Mouse (Mus musculus) CH12.LX (cell line): ENCODE data around the gene Ddias. TPM values are rescaled to one million over a fixed set of nuclear protein-coding genes. Genes with fewer than 3 reads are reported as not detected.

ENCODE experiments used
- DNase-seq: peaks from one replicate; pipeline ENCODE4 v3.0.0-alpha.2; 2013; ENCODE audit errors: extremely low read depth
- H3K27ac ChIP-seq: 2 replicates; pipeline ENCODE4 v1.5.1; 2012; ENCODE audit warnings: low read depth, mild to moderate bottlenecking, control low read depth, moderate library complexity; ENCODE audit not compliant: insufficient read depth
- H3K27me3 ChIP-seq: replicated peaks from 2 replicates; pipeline ENCODE3; 2012; ENCODE audit warnings: inconsistent platforms
- H3K36me3 ChIP-seq, 2 experiments: replicated peaks in 1 of 2; 2 replicates each; pipeline versions ENCODE3 to v1.6.1; 2012; ENCODE audit warnings: inconsistent platforms in 1 of 2, low read length in 1 of 2, mild to moderate bottlenecking in 1 of 2, mixed read lengths in 1 of 2, moderate library complexity in 1 of 2; ENCODE audit not compliant: control insufficient read depth in 1 of 2, insufficient read depth in 1 of 2
- H3K4me1 ChIP-seq, 2 experiments: 2 replicates each; pipeline ENCODE4 v1.6.1; 2012; ENCODE audit warnings: inconsistent platforms in 1 of 2, moderate library complexity in 1 of 2; ENCODE audit not compliant: insufficient read depth in 2 of 2, control insufficient read depth in 1 of 2
- H3K4me2 ChIP-seq: 2 replicates; pipeline ENCODE4 v1.6.1; 2012; ENCODE audit warnings: low read depth, mild to moderate bottlenecking, control low read depth; ENCODE audit not compliant: poor library complexity, insufficient read depth, severe bottlenecking
- H3K4me3 ChIP-seq, 3 experiments: fragments of 150-350 bp in 1 of 3; sonication (generic) in 1 of 3; replicated peaks in 1 of 3; 2 replicates each; pipeline versions ENCODE3 to v1.5.1; 2011 to 2012; ENCODE audit warnings: low read depth in 2 of 3, low read length in 2 of 3, mild to moderate bottlenecking in 2 of 3, moderate library complexity in 2 of 3, control low read depth in 1 of 3, improper control_type of control experiment in 1 of 3, inconsistent platforms in 1 of 3, mixed read lengths in 1 of 3; ENCODE audit not compliant: poor library complexity in 1 of 3
- H3K79me2 ChIP-seq: replicated peaks from 2 replicates; pipeline ENCODE4 v1.6.1; 2012; ENCODE audit warnings: mild to moderate bottlenecking, moderate library complexity; ENCODE audit not compliant: control insufficient read depth, poor library complexity, insufficient read depth, severe bottlenecking; ENCODE audit errors: extremely low read depth
- H3K9ac ChIP-seq: 2 replicates; pipeline ENCODE4 v1.6.1; 2012; ENCODE audit warnings: low read depth, mild to moderate bottlenecking, control low read depth, moderate library complexity; ENCODE audit not compliant: insufficient read depth
- H3K9me3 ChIP-seq: replicated peaks from 2 replicates; pipeline ENCODE3; 2012; ENCODE audit warnings: low read length, inconsistent platforms, mixed read lengths
- BHLHE40 ChIP-seq: IDR thresholded peaks from 2 replicates; pipeline ENCODE4 v1.6.1; 2011; ENCODE audit warnings: mild to moderate bottlenecking, low read depth, low read length, improper control_type of control experiment
- CHD1 ChIP-seq: IDR thresholded peaks from 2 replicates; pipeline ENCODE4 v1.6.1; 2012; ENCODE audit warnings: low read depth, low read length, improper control_type of control experiment, inconsistent platforms
- CHD2 ChIP-seq: IDR thresholded peaks from 2 replicates; pipeline ENCODE4 v1.6.1; 2011; ENCODE audit warnings: low read length, improper control_type of control experiment
- CTCF ChIP-seq, 2 experiments: IDR thresholded peaks in 1 of 2; conservative IDR thresholded peaks in 1 of 2; 2 replicates each; pipeline ENCODE4 v1.5.1; 2011 to 2012; ENCODE audit warnings: low read depth in 2 of 2, low read length in 2 of 2, improper control_type of control experiment in 1 of 2, inconsistent platforms in 1 of 2, mild to moderate bottlenecking in 1 of 2, moderate library complexity in 1 of 2
- E2F4 ChIP-seq: IDR thresholded peaks from 2 replicates; pipeline ENCODE4 v1.6.1; 2011; ENCODE audit warnings: low read depth, low read length, improper control_type of control experiment; ENCODE audit not compliant: insufficient replicate concordance
- ELF1 ChIP-seq: IDR thresholded peaks from 2 replicates; pipeline ENCODE4 v1.6.1; 2014; ENCODE audit warnings: low read depth, mild to moderate bottlenecking, inconsistent platforms, low read length, improper control_type of control experiment
- ETS1 ChIP-seq: conservative IDR thresholded peaks from 2 replicates; pipeline ENCODE4 v1.6.1; 2012; ENCODE audit warnings: low read depth, mild to moderate bottlenecking, inconsistent platforms, low read length, improper control_type of control experiment, moderate library complexity
- GABPA ChIP-seq: IDR thresholded peaks from 2 replicates; pipeline ENCODE4 v1.6.1; 2012; ENCODE audit warnings: low read depth, low read length, improper control_type of control experiment, inconsistent platforms; ENCODE audit not compliant: insufficient replicate concordance
- HCFC1 ChIP-seq: IDR thresholded peaks from 2 replicates; pipeline ENCODE4 v1.6.1; 2012; ENCODE audit warnings: low read depth, mild to moderate bottlenecking, inconsistent platforms, low read length, improper control_type of control experiment
- IRF4 ChIP-seq: IDR thresholded peaks from 2 replicates; pipeline ENCODE4 v1.6.1; 2014; ENCODE audit warnings: low read depth, mild to moderate bottlenecking, inconsistent platforms, low read length, improper control_type of control experiment
- JUN ChIP-seq: IDR thresholded peaks from 2 replicates; pipeline ENCODE4 v1.6.1; 2011; ENCODE audit warnings: low read depth, mild to moderate bottlenecking, low read length, improper control_type of control experiment, moderate library complexity; ENCODE audit not compliant: insufficient read depth
- JUND ChIP-seq: conservative IDR thresholded peaks from 2 replicates; pipeline ENCODE4 v1.6.1; 2011; ENCODE audit warnings: low read depth, low read length, improper control_type of control experiment
- KAT2A ChIP-seq: IDR thresholded peaks from 2 replicates; pipeline ENCODE4 v1.6.1; 2012; ENCODE audit warnings: low read length, improper control_type of control experiment, inconsistent platforms; ENCODE audit not compliant: insufficient replicate concordance
- MAFK ChIP-seq: IDR thresholded peaks from 2 replicates; pipeline ENCODE4 v1.6.1; 2011; ENCODE audit warnings: low read length, improper control_type of control experiment; ENCODE audit not compliant: insufficient replicate concordance
- MAX ChIP-seq: IDR thresholded peaks from 2 replicates; pipeline ENCODE4 v1.6.1; 2011; ENCODE audit warnings: low read length, improper control_type of control experiment
- MAZ ChIP-seq: IDR thresholded peaks from 2 replicates; pipeline ENCODE4 v1.6.1; 2012; ENCODE audit warnings: low read depth, mild to moderate bottlenecking, inconsistent platforms, low read length, improper control_type of control experiment, moderate library complexity
- MEF2A ChIP-seq: IDR thresholded peaks from 2 replicates; pipeline ENCODE4 v1.6.1; 2014; ENCODE audit warnings: low read depth, mild to moderate bottlenecking, inconsistent platforms, low read length, improper control_type of control experiment, borderline replicate concordance
- MXI1 ChIP-seq: IDR thresholded peaks from 2 replicates; pipeline ENCODE4 v1.6.1; 2011; ENCODE audit warnings: mild to moderate bottlenecking, low read depth, low read length, improper control_type of control experiment
- MYC ChIP-seq: IDR thresholded peaks from 2 replicates; pipeline ENCODE4 v1.6.1; 2011; ENCODE audit warnings: low read depth, mild to moderate bottlenecking, improper control_type of control experiment, low read length
- NELFE ChIP-seq: IDR thresholded peaks from 2 replicates; pipeline ENCODE4 v1.6.1; 2011; ENCODE audit warnings: low read depth, low read length, improper control_type of control experiment
- NRF1 ChIP-seq: IDR thresholded peaks from 2 replicates; pipeline ENCODE4 v1.6.1; 2014; ENCODE audit warnings: low read depth, mild to moderate bottlenecking, inconsistent platforms, low read length, improper control_type of control experiment, moderate library complexity
- PAX5 ChIP-seq: IDR thresholded peaks from 2 replicates; pipeline ENCODE4 v1.6.1; 2012; ENCODE audit warnings: low read length, inconsistent platforms, mixed read lengths
- POLR2A ChIP-seq: IDR thresholded peaks from 2 replicates; pipeline ENCODE4 v1.6.1; 2011; ENCODE audit warnings: low read depth, mild to moderate bottlenecking, improper control_type of control experiment, low read length
- POLR2AphosphoS2 ChIP-seq: IDR thresholded peaks from 2 replicates; pipeline ENCODE4 v1.6.1; 2011; ENCODE audit warnings: low read depth, low read length, improper control_type of control experiment
- RAD21 ChIP-seq: IDR thresholded peaks from 2 replicates; pipeline ENCODE4 v1.6.1; 2011; ENCODE audit warnings: low read depth, mild to moderate bottlenecking, low read length, improper control_type of control experiment, moderate library complexity
- RCOR1 ChIP-seq: conservative IDR thresholded peaks from 2 replicates; pipeline ENCODE4 v1.6.1; 2012; ENCODE audit warnings: low read depth, mild to moderate bottlenecking, inconsistent platforms, low read length, improper control_type of control experiment
- SIN3A ChIP-seq: IDR thresholded peaks from 2 replicates; pipeline ENCODE4 v1.6.1; 2012; ENCODE audit warnings: low read length, improper control_type of control experiment, inconsistent platforms
- SMC3 ChIP-seq: IDR thresholded peaks from 2 replicates; pipeline ENCODE4 v1.6.1; 2011; ENCODE audit warnings: low read depth, low read length, improper control_type of control experiment
- TBP ChIP-seq: conservative IDR thresholded peaks from 2 replicates; pipeline ENCODE4 v1.6.1; 2011; ENCODE audit warnings: low read depth, low read length, improper control_type of control experiment
- TCF12 ChIP-seq: IDR thresholded peaks from 2 replicates; pipeline ENCODE4 v1.6.1; 2014; ENCODE audit warnings: low read depth, mild to moderate bottlenecking, inconsistent platforms, low read length, improper control_type of control experiment
- UBTF ChIP-seq: IDR thresholded peaks from 2 replicates; pipeline ENCODE4 v1.6.1; 2012; ENCODE audit warnings: low read depth, mild to moderate bottlenecking, inconsistent platforms, low read length, improper control_type of control experiment, moderate library complexity
- USF1 ChIP-seq: IDR thresholded peaks from 2 replicates; pipeline ENCODE4 v1.6.1; 2014; ENCODE audit warnings: low read depth, mild to moderate bottlenecking, inconsistent platforms, low read length, improper control_type of control experiment
- USF2 ChIP-seq: conservative IDR thresholded peaks from 2 replicates; pipeline ENCODE4 v1.6.1; 2011; ENCODE audit warnings: low read depth, low read length, improper control_type of control experiment
- ZC3H11A ChIP-seq: IDR thresholded peaks from 2 replicates; pipeline ENCODE4 v1.6.1; 2012; ENCODE audit warnings: low read depth, mild to moderate bottlenecking, inconsistent platforms, low read length, improper control_type of control experiment
- ZKSCAN1 ChIP-seq: IDR thresholded peaks from 2 replicates; pipeline ENCODE4 v1.6.1; 2012; ENCODE audit warnings: low read depth, inconsistent platforms, low read length, improper control_type of control experiment, borderline replicate concordance
- ZNF384 ChIP-seq: IDR thresholded peaks from 2 replicates; pipeline ENCODE4 v1.6.1; 2012; ENCODE audit warnings: low read depth, low read length, improper control_type of control experiment, inconsistent platforms
- dilution Hi-C: fragments of 300-500 bp; cut with MboI; formaldehyde crosslinking; loops from 2 replicates; pipeline ENCODE4 v1.14.3; 2020; ENCODE audit warnings: low sequenced_read_pairs; ENCODE audit not compliant: extremely low pct_unique_long_range_greater_than_20kb, extremely low pct_ligation_motif_present
- in situ Hi-C: fragments of 300-500 bp; cut with MboI; formaldehyde crosslinking; loops from 3 replicates; pipeline ENCODE4 v1.14.3; 2019; ENCODE audit warnings: low sequenced_read_pairs, low pct_ligation_motif_present, low pct_unique_long_range_greater_than_20kb, mixed read lengths
- polyA plus RNA-seq: library from polyadenylated mRNA; unstranded; fragments of >175 nt; gene quantifications from 2 replicates; pipeline ENCODE4 v1.2.1, GENCODE M21; 2012; ENCODE audit warnings: low read depth; ENCODE audit not compliant: insufficient read length
- total RNA-seq, 2 experiments: library from RNA; depleted of rRNA; stranded (reverse); fragments of 300-350 nt in 1 of 2; fragments of >200 nt in 1 of 2; gene quantifications; 2 replicates each; pipeline ENCODE4 v1.2.3; 2012 to 2014

The Ddias gene
- total and polyA plus RNA-seq, 3 experiments: 17.5 to 38.0 (median 24.0) TPM

DNA sequence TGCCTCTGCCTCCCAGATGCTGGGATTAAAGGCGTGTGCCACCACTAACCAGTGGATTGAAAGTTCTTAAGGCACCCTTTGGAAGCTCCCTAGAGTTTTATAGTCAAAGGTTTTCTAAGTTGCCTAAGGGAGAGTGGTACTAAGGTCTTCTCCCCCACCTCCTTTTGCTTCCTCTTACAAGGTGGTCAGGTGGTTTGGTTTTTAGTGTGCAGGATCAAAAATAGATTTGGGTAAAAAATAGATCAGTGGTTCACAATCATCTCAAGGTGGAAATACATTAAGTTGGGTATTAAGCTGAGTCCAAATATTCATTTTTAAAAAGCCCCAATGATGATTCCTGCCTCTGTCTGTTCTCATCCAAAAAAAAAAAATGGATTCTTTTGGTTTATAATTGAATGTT is 53.6 kb downstream of the Ddias start (continued):
- TF ChIP-seq USF1 (0 out of 2 replicates have a peak, but pooled peaks have one; percentile 1), MEF2A (peak; percentile 100), CTCF (conservative IDR thresholded peaks at IDR 0.05 in 1 of 2, IDR thresholded peaks at IDR 0.05 in 1 of 2; ENCODE audit: low read depth in 2 of 2, low read length in 2 of 2) (no peak), NRF1 (no peak), CHD2 (peak; percentile 88), MXI1 (no peak), ZC3H11A (no peak)
- TF ChIP-seq, all 38 proteins: peak for 19

DNA sequence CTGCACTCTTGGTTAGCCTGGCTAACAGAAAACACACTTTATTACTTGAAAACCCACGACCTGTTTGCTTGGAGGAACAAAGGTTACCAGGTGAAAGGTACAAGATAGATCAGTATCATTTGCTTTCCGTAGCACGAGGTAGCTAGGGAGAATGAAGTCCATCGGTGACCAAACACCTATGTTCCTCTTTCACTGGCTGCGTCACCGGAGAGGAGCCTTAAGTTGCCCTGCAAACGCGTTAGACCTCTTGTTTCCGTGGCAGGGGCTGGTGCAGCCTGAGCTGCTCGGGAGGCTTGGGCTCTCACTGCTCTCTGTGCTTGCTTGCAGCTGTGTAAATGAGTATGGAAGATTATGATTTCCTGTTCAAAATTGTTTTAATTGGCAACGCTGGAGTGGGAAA is 54.4 kb downstream of the Ddias start:
- no peaks in the 10 kb centered on the region for H3K27me3 ChIP-seq
- in situ Hi-C loops: no loop called here
- dilution Hi-C loops: no loop called here
- peak overlapping the region; percentile 78 for H3K9ac ChIP-seq
- H3K27ac ChIP-seq: peak overlapping the region; percentile 74
- peak overlapping the region; percentile 54 for H3K4me2 ChIP-seq
- H3K79me2 ChIP-seq: peaks cover 36% of the 10 kb centered on the region
- H3K4me1 ChIP-seq: peaks cover 31 to 65% of the 10 kb centered on the region in 2 experiments
- DNase-seq: peak; percentile 80
- peaks cover 4 to 23% of the 10 kb centered on the region in 2 experiments for H3K36me3 ChIP-seq
- H3K9me3 ChIP-seq: no peaks in the 10 kb centered on the region
- peak overlapping the region; percentile 52 to 58 (median 56) for H3K4me3 ChIP-seq
- TF ChIP-seq PAX5 (no peak), NELFE (peak; percentile 58; the same call in 1 of the 2 replicates), ZKSCAN1 (no peak), SIN3A (no peak), HCFC1 (no peak), CHD2 (no peak), TCF12 (no peak; the same call in 1 of the 2 replicates), E2F4 (no peak), MEF2A (0 out of 2 replicates have a peak, but pooled peaks have one; percentile 31), JUND (no peak), NRF1 (0 out of 2 replicates have a peak, but pooled peaks have one; percentile 27), CHD1 (no peak), ETS1 (0 out of 2 replicates have a peak, but pooled peaks have one; percentile 5), BHLHE40 (no peak), POLR2A (peak; percentile 86), IRF4 (0 out of 2 replicates have a peak, but pooled peaks have one; percentile 46), SMC3 (no peak), TBP (peak; percentile 90), ZNF384 (no peak), MAFK (no peak), MXI1 (no peak), UBTF (no peak), KAT2A (no peak), MAZ (no peak), USF2 (no peak), USF1 (no peak), JUN (no peak), GABPA (no peak), MYC (no peak; the same call in 1 of the 2 replicates), RAD21 (no peak), MAX (peak; percentile 59; the same call in 1 of the 2 replicates), POLR2AphosphoS2 (no peak; the same call in 1 of the 2 replicates), ZC3H11A (no peak), RCOR1 (no peak), ELF1 (0 out of 2 replicates have a peak, but pooled peaks have one; percentile 18)
